Mouse (Mus musculus) liver, postnatal 0 days (tissue): ENCODE data around the gene Efs. TPM values are rescaled to one million over a fixed set of nuclear protein-coding genes. Genes with fewer than 3 reads are reported as not detected.

ENCODE experiments used
- ATAC-seq: fragments of 200-750 bp; cut with Nextera tagmentation; 2 replicates; pipeline ENCODE4 v1.8.0; 2017; ENCODE audit warnings: mild to moderate bottlenecking, moderate library complexity
- DNase-seq: peaks from one replicate; pipeline ENCODE4 v3.0.0-alpha.2; 2016
- H3K27ac ChIP-seq: fragments of 300-500 bp; sonication (generic); 2 replicates; pipeline ENCODE4 v1.5.1; 2014; ENCODE audit warnings: antibody characterized with exemption, moderate library complexity, mild to moderate bottlenecking, low read depth
- H3K27me3 ChIP-seq: fragments of 300-500 bp; sonication (generic); 2 replicates; pipeline ENCODE4 v1.6.1; 2014; ENCODE audit warnings: low read length, control low read depth, mixed read lengths; ENCODE audit not compliant: insufficient read depth
- H3K36me3 ChIP-seq: fragments of 300-500 bp; sonication (generic); replicated peaks from 2 replicates; pipeline ENCODE4 v1.6.1; 2014; ENCODE audit warnings: mild to moderate bottlenecking, control low read depth, low read length, moderate library complexity, mixed read lengths; ENCODE audit not compliant: insufficient read depth
- H3K4me1 ChIP-seq: fragments of 300-500 bp; sonication (generic); 2 replicates; pipeline ENCODE4 v1.6.1; 2014; ENCODE audit warnings: antibody characterized with exemption, mild to moderate bottlenecking, control low read depth; ENCODE audit not compliant: insufficient read depth
- H3K4me2 ChIP-seq: fragments of 300-500 bp; sonication (generic); 2 replicates; pipeline ENCODE4 v1.6.1; 2014; ENCODE audit warnings: low read depth, mild to moderate bottlenecking, low read length, moderate library complexity, mixed read lengths
- H3K4me3 ChIP-seq: fragments of 300-500 bp; sonication (generic); 2 replicates; pipeline ENCODE4 v1.5.1; 2014; ENCODE audit warnings: low read depth, low read length
- H3K9ac ChIP-seq: fragments of 300-500 bp; sonication (generic); replicated peaks from 2 replicates; pipeline ENCODE4 v1.6.1; 2014; ENCODE audit warnings: mild to moderate bottlenecking, moderate library complexity
- H3K9me3 ChIP-seq: fragments of 300-500 bp; sonication (generic); 2 replicates; pipeline ENCODE4 v1.6.1; 2016; ENCODE audit warnings: mild to moderate bottlenecking, control low read depth, low read length, mixed read lengths
- CTCF ChIP-seq: sonication (generic); IDR thresholded peaks from 2 replicates; pipeline ENCODE4 v1.5.1; 2016; ENCODE audit warnings: antibody characterized with exemption, low read depth
- EP300 ChIP-seq: IDR thresholded peaks from 2 replicates; pipeline ENCODE4 v1.6.1; 2016; ENCODE audit warnings: antibody characterized with exemption, low read depth, mild to moderate bottlenecking
- WGBS: fragments of 180-500 bp; shearing (Covaris S2); extraction: QIAGEN DNeasy Blood & Tissue Kit; methylation state at CpG from one replicate; pipeline ENCODE4 v1.1.7; 2014; ENCODE audit not compliant: insufficient replicate concordance; 5-methylcytosine and 5-hydroxymethylcytosine counted together
- polyA plus RNA-seq: library from polyadenylated mRNA; unstranded; fragments of >200 nt; fragmentation: Nextera tagmentation; extraction: Ambion mirVana; gene quantifications from 2 replicates; pipeline ENCODE4 v1.2.1, GENCODE M21; 2015

The Efs gene
- polyA plus RNA-seq, 1 experiment from 2014 or later = 0.26 TPM

DNA sequence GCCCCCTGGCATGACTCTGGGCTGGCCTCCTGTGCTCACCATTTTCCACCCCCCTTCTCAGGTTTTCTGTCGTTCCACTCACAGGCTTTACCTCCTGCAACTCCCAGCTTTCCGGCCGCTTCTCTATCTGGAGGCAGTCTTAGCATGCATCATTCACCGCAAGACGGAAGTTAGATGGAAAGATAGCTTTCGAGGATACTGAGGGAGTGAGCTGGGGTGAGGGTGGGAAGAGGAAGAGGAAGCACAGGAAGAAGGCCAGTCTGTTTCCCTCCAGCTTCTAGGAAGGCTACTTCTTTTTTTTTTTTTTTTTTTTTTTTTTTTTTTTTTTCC is 10.9 kb upstream of the Efs start:
- WGBS = 39% methylated on average over 6 of the region's 6 CpGs
- Histone ChIP-seq H3K36me3 (no peaks in the 10 kb centered on the region), H3K9ac (no peak overlapping the region), H3K9me3 (no peaks in the 10 kb centered on the region), H3K27me3 (no peaks in the 10 kb centered on the region), H3K4me1 (no peaks in the 10 kb centered on the region), H3K4me3 (no peak overlapping the region), H3K4me2 (no peak overlapping the region), H3K27ac (no peak overlapping the region)
- DNase-seq (no peak), ATAC-seq (no peak)
- TF ChIP-seq CTCF = no peak
- TF ChIP-seq EP300 = no peak

- Histone ChIP-seq H3K27ac (no peak within 1 kb of the TSS), H3K4me3 (no peak within 1 kb of the TSS), H3K4me1 (no peaks in the 10 kb centered on the region), H3K9me3 (no peaks in the 10 kb centered on the region), H3K9ac (no peak within 1 kb of the TSS), H3K36me3 (no peaks in the 10 kb centered on the region), H3K4me2 (no peak within 1 kb of the TSS), H3K27me3 (no peaks in the 10 kb centered on the region)
- WGBS = 39% methylated on average over 8 of the region's 8 CpGs
- DNase-seq = no peak
- TF ChIP-seq CTCF = no peak
- no peak for TF ChIP-seq EP300
- ATAC-seq = no peak
Observed at GRCm38 (mm10) chr14:54935904-54936830, 10.2 kb upstream of the Efs start, which contains the start of gene Cmtm5. Gene Cmtm5 (plus strand): TSS chr14:54936261.

DNA sequence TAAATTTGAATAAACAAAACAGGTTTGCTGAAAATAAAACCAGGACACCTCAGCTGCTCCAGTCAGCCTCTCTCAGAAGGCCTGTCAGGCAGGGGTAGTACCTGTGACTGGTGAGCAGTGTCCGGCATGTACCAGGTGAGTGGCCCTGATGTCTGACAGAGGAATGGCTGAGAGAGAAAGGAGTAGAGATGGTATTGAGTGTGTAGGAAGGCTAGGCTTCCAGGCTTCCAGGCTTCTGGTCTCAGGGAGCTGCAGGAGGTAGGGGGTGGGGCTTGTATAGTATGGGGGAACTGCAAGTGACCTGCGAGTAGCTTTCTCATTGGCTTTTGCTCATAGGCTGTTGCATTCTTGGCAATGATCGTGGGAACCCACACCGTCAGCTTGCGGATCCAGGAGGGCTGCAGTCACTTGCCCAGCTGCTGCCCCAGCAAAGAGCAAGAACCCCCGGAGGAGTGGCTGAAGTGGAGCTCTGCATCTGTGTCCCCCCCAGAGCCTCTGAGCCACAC is 6.8 kb upstream of the Efs start, which contains the start of gene Il25:
Il25 (plus strand) TSS at position 51 of the 506 bp plus-strand sequence.
- TF ChIP-seq EP300 (no peak), CTCF (no peak)
- H3K9ac ChIP-seq = no peak within 1 kb of the TSS
- no peak within 1 kb of the TSS for H3K27ac ChIP-seq
- no peak within 1 kb of the TSS for H3K4me2 ChIP-seq
- peaks cover 15% of the 10 kb centered on the region for H3K27me3 ChIP-seq
- no peaks in the 10 kb centered on the region for H3K36me3 ChIP-seq
- ATAC-seq (no peak), DNase-seq (no peak)
- 62% methylated on average over 6 of the region's 6 CpGs for whole genome bisulfite sequencing
- H3K4me3 ChIP-seq = no peak within 1 kb of the TSS
- no peaks in the 10 kb centered on the region for H3K4me1 ChIP-seq
- H3K9me3 ChIP-seq = no peaks in the 10 kb centered on the region

GRCm38 (mm10) chr14:54930431-54930830 is 4.5 kb upstream of the Efs start:
- Histone ChIP-seq H3K27ac (no peak overlapping the region), H3K9me3 (no peaks in the 10 kb centered on the region), H3K9ac (no peak overlapping the region), H3K36me3 (no peaks in the 10 kb centered on the region), H3K27me3 (peaks cover 38% of the 10 kb centered on the region), H3K4me1 (peaks cover 11% of the 10 kb centered on the region), H3K4me2 (no peak overlapping the region), H3K4me3 (no peak overlapping the region)
- no peak for DNase-seq
- TF ChIP-seq CTCF (no peak), EP300 (no peak)
- no peak for ATAC-seq
- WGBS = 23% methylated on average over 2 of the region's 2 CpGs

- H3K9me3 ChIP-seq = no peaks in the 10 kb centered on the region
- no peaks in the 10 kb centered on the region for H3K36me3 ChIP-seq
- ATAC-seq (no peak), DNase-seq (no peak)
- H3K9ac ChIP-seq = no peak overlapping the region
- TF ChIP-seq CTCF = no peak
- no peak for TF ChIP-seq EP300
- peaks cover 44% of the 10 kb centered on the region for H3K27me3 ChIP-seq
- peaks cover 11% of the 10 kb centered on the region for H3K4me1 ChIP-seq
- WGBS = 62% methylated on average over 5 of the region's 5 CpGs
- no peak overlapping the region for H3K27ac ChIP-seq
- no peak overlapping the region for H3K4me3 ChIP-seq
- no peak overlapping the region for H3K4me2 ChIP-seq
Observed at GRCm38 (mm10) chr14:54929801-54930200, 3.9 kb upstream of the Efs start.

- Histone ChIP-seq H3K4me2 (no peak overlapping the region), H3K27ac (no peak overlapping the region), H3K36me3 (no peaks in the 10 kb centered on the region), H3K4me3 (no peak overlapping the region), H3K27me3 (peaks cover 50% of the 10 kb centered on the region), H3K9ac (no peak overlapping the region), H3K4me1 (peaks cover 11% of the 10 kb centered on the region), H3K9me3 (no peaks in the 10 kb centered on the region)
- no peak for TF ChIP-seq EP300
- no peak for TF ChIP-seq CTCF
- DNase-seq (no peak), ATAC-seq (no peak)
- 21% methylated on average over 7 of the region's 7 CpGs for WGBS
Observed at GRCm38 (mm10) chr14:54927296-54927695, 1.4 kb upstream of the Efs start.
